Mouse (Mus musculus): ENCODE measurements around the gene Sema5a. TPM values are rescaled to one million over a fixed set of nuclear protein-coding genes. Genes with fewer than 3 reads are reported as not detected.

Sema5a gene
- polyA plus RNA-seq, 1 experiment, result 7.6 TPM

GRCm38 (mm10) chr15:32338721-32339290, 94.2 kb downstream of the Sema5a start:
- no peaks in the 10 kb centered on the region; the same call in 1 of the 2 replicates for H3K4me1 ChIP-seq (ENCODE audit: control insufficient read depth, insufficient read depth, low read length)
- WGBS, result 64% methylated on average over 3 of the region's 3 CpGs
- no peak for TF ChIP-seq CTCF (IDR thresholded peaks at IDR 0.05; ENCODE audit: insufficient read depth, low read length)
- no peak for TF ChIP-seq POLR2A (IDR thresholded peaks at IDR 0.05; ENCODE audit: borderline replicate concordance, extremely low read depth, low read depth, low read length)
- H3K4me3 ChIP-seq (replicated peaks; ENCODE audit: extremely low read depth, low read depth, low read length), result no peak overlapping the region
- no peak for DNase-seq

DNA sequence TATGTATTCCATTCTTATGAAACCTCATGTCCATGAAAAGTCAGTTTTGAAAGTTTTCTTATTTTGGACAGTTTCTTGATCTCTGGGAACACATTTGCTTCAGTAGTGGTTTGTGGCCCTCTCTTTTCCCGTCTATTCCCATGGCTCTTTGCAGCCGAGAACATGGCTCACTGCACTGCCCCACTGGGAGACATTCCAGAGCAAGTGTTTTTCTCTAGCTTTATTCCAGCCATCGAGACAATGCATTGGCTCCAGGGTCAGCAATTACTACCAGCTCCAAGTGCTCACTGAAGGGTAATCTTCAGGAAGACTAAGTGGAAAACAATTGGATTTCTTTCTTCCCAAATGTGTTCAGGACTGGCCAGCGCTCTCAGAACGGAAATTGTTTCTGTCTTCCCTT, 94.8 kb downstream of the Sema5a start:
- no peak overlapping the region for H3K4me3 ChIP-seq (replicated peaks; ENCODE audit: extremely low read depth, low read depth, low read length)
- TF ChIP-seq CTCF (IDR thresholded peaks at IDR 0.05; ENCODE audit: insufficient read depth, low read length) (no peak), POLR2A (IDR thresholded peaks at IDR 0.05; ENCODE audit: borderline replicate concordance, extremely low read depth, low read depth, low read length) (no peak)
- 33% methylated on average over 5 of the region's 5 CpGs for WGBS
- no peak for DNase-seq
- no peaks in the 10 kb centered on the region; the same call in 1 of the 2 replicates for H3K4me1 ChIP-seq (ENCODE audit: control insufficient read depth, insufficient read depth, low read length)

DNA sequence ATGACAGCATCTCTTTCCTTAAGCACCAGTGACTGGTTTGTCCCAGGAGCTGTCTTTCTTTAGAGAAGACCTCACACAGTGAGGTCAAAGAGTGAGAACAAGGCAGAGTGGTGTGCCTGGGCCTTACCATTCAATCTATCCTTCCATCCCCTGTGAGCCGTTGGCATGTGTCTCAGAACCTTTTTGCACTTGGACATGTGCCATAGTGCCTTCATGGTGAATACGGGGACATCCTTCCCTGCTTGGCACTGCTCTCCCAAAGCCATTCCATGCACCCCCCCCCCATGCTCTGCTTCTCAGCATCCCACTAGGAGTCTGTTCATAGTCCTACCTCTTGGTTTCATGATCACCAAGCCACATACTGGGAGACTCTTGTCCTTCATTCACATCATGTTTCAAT, 96.8 kb downstream of the Sema5a start:
- TF ChIP-seq CTCF (IDR thresholded peaks at IDR 0.05; ENCODE audit: insufficient read depth, low read length) (no peak), POLR2A (IDR thresholded peaks at IDR 0.05; ENCODE audit: borderline replicate concordance, extremely low read depth, low read depth, low read length) (no peak)
- whole genome bisulfite sequencing, result 54% methylated on average over 2 of the region's 2 CpGs

GRCm38 (mm10) chr15:32343544-32343943, 98.9 kb downstream of the Sema5a start:
- DNase-seq, result no peak
- TF ChIP-seq POLR2A (IDR thresholded peaks at IDR 0.05; ENCODE audit: borderline replicate concordance, extremely low read depth, low read depth, low read length) (no peak), CTCF (IDR thresholded peaks at IDR 0.05; ENCODE audit: insufficient read depth, low read length) (no peak)
- peaks cover 2% of the 10 kb centered on the region; the same call in 1 of the 2 replicates for H3K4me1 ChIP-seq (ENCODE audit: control insufficient read depth, insufficient read depth, low read length)
- 52% methylated on average over 5 of the region's 5 CpGs for WGBS
- H3K4me3 ChIP-seq (replicated peaks; ENCODE audit: extremely low read depth, low read depth, low read length), result no peak overlapping the region

More for the DNA sequence above, 96.8 kb downstream of the Sema5a start:
- no peak for DNase-seq
- H3K4me1 ChIP-seq (ENCODE audit: control insufficient read depth, insufficient read depth, low read length), result peaks cover 2% of the 10 kb centered on the region; the same call in 1 of the 2 replicates
- no peak overlapping the region for H3K4me3 ChIP-seq (replicated peaks; ENCODE audit: extremely low read depth, low read depth, low read length)

- no peak for DNase-seq
- TF ChIP-seq CTCF (IDR thresholded peaks at IDR 0.05; ENCODE audit: insufficient read depth, low read length), result no peak
- TF ChIP-seq POLR2A (IDR thresholded peaks at IDR 0.05; ENCODE audit: borderline replicate concordance, extremely low read depth, low read depth, low read length), result no peak
- Histone ChIP-seq H3K4me1 (ENCODE audit: control insufficient read depth, insufficient read depth, low read length) (0 out of 2 replicates have a peak, but pooled peaks cover 2% of the 10 kb centered on the region), H3K4me3 (replicated peaks; ENCODE audit: extremely low read depth, low read depth, low read length) (no peak overlapping the region)
- 76% methylated on average over 5 of the region's 5 CpGs for WGBS
Measured at GRCm38 (mm10) chr15:32347315-32347714, 102.7 kb downstream of the Sema5a start.

GRCm38 (mm10) chr15:32349276-32349675, 104.7 kb downstream of the Sema5a start:
- H3K4me3 ChIP-seq (replicated peaks; ENCODE audit: extremely low read depth, low read depth, low read length), result no peak overlapping the region
- DNase-seq, result no peak
- 83% methylated on average over 5 of the region's 5 CpGs for WGBS
- H3K4me1 ChIP-seq (ENCODE audit: control insufficient read depth, insufficient read depth, low read length), result peaks cover 4% of the 10 kb centered on the region; the same call in 1 of the 2 replicates
- no peak for TF ChIP-seq CTCF (IDR thresholded peaks at IDR 0.05; ENCODE audit: insufficient read depth, low read length)
- no peak for TF ChIP-seq POLR2A (IDR thresholded peaks at IDR 0.05; ENCODE audit: borderline replicate concordance, extremely low read depth, low read depth, low read length)

DNA sequence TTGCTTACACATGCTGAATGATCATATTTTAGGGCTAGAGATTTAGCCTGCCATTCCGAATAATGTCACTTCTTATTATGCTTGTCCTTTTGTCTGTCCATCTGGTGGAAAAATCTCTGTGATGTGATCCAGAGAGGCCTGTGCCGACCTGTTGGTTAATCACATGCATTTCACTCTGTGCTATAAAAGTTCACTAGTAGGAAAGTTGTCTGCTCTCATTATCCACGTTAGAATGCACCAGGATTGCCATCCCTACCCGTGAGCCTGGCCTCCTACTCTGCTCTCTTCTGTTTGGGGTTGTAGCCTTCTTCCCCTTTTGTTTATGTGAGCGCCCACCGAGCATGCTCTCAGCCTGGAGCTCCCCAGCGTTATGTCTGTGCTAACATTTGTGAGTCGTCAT, 108.4 kb downstream of the Sema5a start:
- H3K4me3 ChIP-seq (replicated peaks; ENCODE audit: extremely low read depth, low read depth, low read length), result no peak overlapping the region
- no peak for TF ChIP-seq POLR2A (IDR thresholded peaks at IDR 0.05; ENCODE audit: borderline replicate concordance, extremely low read depth, low read depth, low read length)
- TF ChIP-seq CTCF (IDR thresholded peaks at IDR 0.05; ENCODE audit: insufficient read depth, low read length), result no peak
- H3K4me1 ChIP-seq (ENCODE audit: control insufficient read depth, insufficient read depth, low read length), result peaks cover 2% of the 10 kb centered on the region
- WGBS, result 63% methylated on average over 8 of the region's 8 CpGs
- no peak for DNase-seq

GRCm38 (mm10) chr15:32353513-32353912, 108.9 kb downstream of the Sema5a start:
- no peak for TF ChIP-seq CTCF (IDR thresholded peaks at IDR 0.05; ENCODE audit: insufficient read depth, low read length)
- 65% methylated on average over 5 of the region's 5 CpGs for WGBS
- Histone ChIP-seq H3K4me3 (replicated peaks; ENCODE audit: extremely low read depth, low read depth, low read length) (no peak overlapping the region), H3K4me1 (ENCODE audit: control insufficient read depth, insufficient read depth, low read length) (peaks cover 2% of the 10 kb centered on the region)
- DNase-seq, result no peak

- no peak for TF ChIP-seq POLR2A (IDR thresholded peaks at IDR 0.05; ENCODE audit: borderline replicate concordance, extremely low read depth, low read depth, low read length)
- TF ChIP-seq CTCF (IDR thresholded peaks at IDR 0.05; ENCODE audit: insufficient read depth, low read length), result no peak
- 62% methylated on average over 5 of the region's 5 CpGs for WGBS
- no peak for DNase-seq
- H3K4me1 ChIP-seq (ENCODE audit: control insufficient read depth, insufficient read depth, low read length), result peaks cover 2% of the 10 kb centered on the region
- no peak overlapping the region for H3K4me3 ChIP-seq (replicated peaks; ENCODE audit: extremely low read depth, low read depth, low read length)
Measured at GRCm38 (mm10) chr15:32356805-32357204, 112.2 kb downstream of the Sema5a start.

- H3K4me3 ChIP-seq (replicated peaks; ENCODE audit: extremely low read depth, low read depth, low read length), result no peak overlapping the region
- no peaks in the 10 kb centered on the region for H3K4me1 ChIP-seq (ENCODE audit: control insufficient read depth, insufficient read depth, low read length)
- no peak for DNase-seq
- TF ChIP-seq CTCF (IDR thresholded peaks at IDR 0.05; ENCODE audit: insufficient read depth, low read length), result no peak
- TF ChIP-seq POLR2A (IDR thresholded peaks at IDR 0.05; ENCODE audit: borderline replicate concordance, extremely low read depth, low read depth, low read length), result no peak
- WGBS, result 76% methylated on average over 4 of the region's 4 CpGs
Measured at GRCm38 (mm10) chr15:32367841-32368240, 123.2 kb downstream of the Sema5a start.
